Mouse (Mus musculus): ENCODE results near the gene Kyat1.

Gene Kyat1

GRCm38 (mm10) chr2:30205629-30206357 is at the start of gene Kyat1:
Kyat1 (minus strand) TSS chr2:30205847.
- DNase-seq = peak; percentile 96

GRCm38 (mm10) chr2:30253809-30254208 is 48.2 kb upstream of the Kyat1 start:
- DNase-seq = no peak

GRCm38 (mm10) chr2:30252521-30252920 is 46.9 kb upstream of the Kyat1 start:
- DNase-seq = no peak

GRCm38 (mm10) chr2:30251417-30252104 is 45.9 kb upstream of the Kyat1 start:
- peak; percentile 34 for DNase-seq

GRCm38 (mm10) chr2:30250166-30251128 is 44.8 kb upstream of the Kyat1 start:
- DNase-seq = no peak

- no peak for DNase-seq
Observed at GRCm38 (mm10) chr2:30249182-30249581, 43.5 kb upstream of the Kyat1 start.

GRCm38 (mm10) chr2:30247681-30248080 is 42.0 kb upstream of the Kyat1 start:
- DNase-seq = no peak

- no peak for DNase-seq
Observed at GRCm38 (mm10) chr2:30247036-30247435, 41.4 kb upstream of the Kyat1 start.

- no peak for DNase-seq
Observed at GRCm38 (mm10) chr2:30244595-30245178, 39.0 kb upstream of the Kyat1 start.

- no peak for DNase-seq
Observed at GRCm38 (mm10) chr2:30243391-30243790, 37.7 kb upstream of the Kyat1 start.

- DNase-seq = peak; percentile 71
Observed at GRCm38 (mm10) chr2:30242509-30242908, 36.9 kb upstream of the Kyat1 start.

GRCm38 (mm10) chr2:30240267-30240666 is 34.6 kb upstream of the Kyat1 start, which contains the start of gene Gm28035:
Gm28035 (plus strand) TSS chr2:30240567.
- no peak for DNase-seq

- peak; percentile 71 for DNase-seq
Observed at GRCm38 (mm10) chr2:30239777-30240176, 34.1 kb upstream of the Kyat1 start.

- DNase-seq = no peak
Observed at GRCm38 (mm10) chr2:30238906-30239465, 33.3 kb upstream of the Kyat1 start.

- DNase-seq = peak; percentile 72
Observed at GRCm38 (mm10) chr2:30237881-30238280, 32.2 kb upstream of the Kyat1 start.

- DNase-seq = peak; percentile 100
Observed at GRCm38 (mm10) chr2:30237199-30237880, 31.7 kb upstream of the Kyat1 start, which contains the start of gene Lrrc8a. Lrrc8a (plus strand) TSS chr2:30237715.

- DNase-seq = no peak
Observed at GRCm38 (mm10) chr2:30236426-30237198, 31.0 kb upstream of the Kyat1 start.

GRCm38 (mm10) chr2:30235593-30235992 is 29.9 kb upstream of the Kyat1 start:
- DNase-seq = no peak

- DNase-seq = no peak
Observed at GRCm38 (mm10) chr2:30216293-30216692, 10.6 kb upstream of the Kyat1 start.

GRCm38 (mm10) chr2:30215493-30215892 is 9.8 kb upstream of the Kyat1 start:
- peak; percentile 47 for DNase-seq

- peak; percentile 38 for DNase-seq
Observed at GRCm38 (mm10) chr2:30214745-30215144, 9.1 kb upstream of the Kyat1 start.
